Mouse (Mus musculus) forebrain, embryonic 11.5 days (tissue): ENCODE results near the gene Tet1. TPM values are rescaled to one million over a fixed set of nuclear protein-coding genes. Genes with fewer than 3 reads are reported as not detected.

ENCODE experiments used
- ATAC-seq: fragments of 200-750 bp; cut with Nextera tagmentation; replicated peaks from 2 replicates; pipeline ENCODE4 v1.8.0; 2017; ENCODE audit warnings: moderate TSS enrichment; ENCODE audit not compliant: low FRiP score
- DNase-seq: peaks from one replicate; pipeline ENCODE4 v3.0.0-alpha.2; 2017; ENCODE audit warnings: low spot score
- H3K27ac ChIP-seq: fragments of 300-500 bp; sonication (generic); 2 replicates; pipeline ENCODE4 v1.5.1; 2014; ENCODE audit warnings: low read depth, low read length
- H3K27me3 ChIP-seq: fragments of 300-500 bp; sonication (generic); 2 replicates; pipeline ENCODE4 v1.6.1; 2014; ENCODE audit warnings: mild to moderate bottlenecking, low read length, mixed read lengths; ENCODE audit not compliant: control insufficient read depth, insufficient read depth
- H3K36me3 ChIP-seq: fragments of 300-500 bp; sonication (generic); 2 replicates; pipeline ENCODE4 v1.6.1; 2014; ENCODE audit warnings: mild to moderate bottlenecking, low read length, moderate library complexity, mixed read lengths; ENCODE audit not compliant: control insufficient read depth, insufficient read depth
- H3K4me1 ChIP-seq: fragments of 300-500 bp; sonication (generic); replicated peaks from 2 replicates; pipeline ENCODE4 v1.6.1; 2014; ENCODE audit warnings: low read length, mixed read lengths; ENCODE audit not compliant: control insufficient read depth, insufficient read depth
- H3K4me2 ChIP-seq: fragments of 300-500 bp; sonication (generic); 2 replicates; pipeline ENCODE4 v1.6.1; 2014; ENCODE audit warnings: low read depth, mild to moderate bottlenecking, low read length, moderate library complexity, mixed read lengths; ENCODE audit not compliant: severe bottlenecking
- H3K4me3 ChIP-seq: fragments of 300-500 bp; sonication (generic); 2 replicates; pipeline ENCODE4 v1.5.1; 2014; ENCODE audit warnings: low read depth, low read length
- H3K9ac ChIP-seq: fragments of 300-500 bp; sonication (generic); 2 replicates; pipeline ENCODE4 v1.6.1; 2014; ENCODE audit warnings: low read length
- H3K9me3 ChIP-seq: fragments of 300-500 bp; sonication (generic); 2 replicates; pipeline ENCODE4 v1.6.1; 2016; ENCODE audit warnings: low read length, mixed read lengths; ENCODE audit not compliant: control insufficient read depth
- WGBS: fragments of 180-500 bp; shearing (Covaris S2); extraction: QIAGEN DNeasy Blood & Tissue Kit; methylation state at CpG from one replicate; pipeline ENCODE4 v1.1.7; 2014; 5-methylcytosine and 5-hydroxymethylcytosine counted together
- polyA plus RNA-seq: library from polyadenylated mRNA; unstranded; fragments of >200 nt; fragmentation: Nextera tagmentation; extraction: Ambion mirVana; gene quantifications from 2 replicates; pipeline ENCODE4 v1.2.1, GENCODE M21; 2014

The Tet1 gene
- polyA plus RNA-seq, 1 experiment from 2014 or later, result 39.7 TPM

- Histone ChIP-seq H3K4me3 (no peak overlapping the region), H3K4me1 (peaks cover 3% of the 10 kb centered on the region; the same call in 1 of the 2 replicates), H3K27me3 (no peaks in the 10 kb centered on the region), H3K36me3 (no peaks in the 10 kb centered on the region), H3K27ac (no peak overlapping the region), H3K4me2 (no peak overlapping the region), H3K9me3 (no peaks in the 10 kb centered on the region), H3K9ac (no peak overlapping the region)
- no peak for ATAC-seq
- 93% methylated on average over 3 of the region's 3 CpGs for WGBS
- DNase-seq, result no peak
Measured at GRCm38 (mm10) chr10:62918985-62919384, 10.2 kb upstream of the Tet1 start.

GRCm38 (mm10) chr10:62911120-62911519, 2.3 kb upstream of the Tet1 start:
- no peaks in the 10 kb centered on the region for H3K9me3 ChIP-seq
- no peak overlapping the region for H3K9ac ChIP-seq
- H3K4me1 ChIP-seq, result no peaks in the 10 kb centered on the region
- no peak overlapping the region for H3K4me2 ChIP-seq
- 85% methylated on average over 2 of the region's 2 CpGs for WGBS
- H3K27me3 ChIP-seq, result no peaks in the 10 kb centered on the region
- H3K36me3 ChIP-seq, result no peaks in the 10 kb centered on the region
- DNase-seq (no peak), ATAC-seq (no peak)
- no peak overlapping the region for H3K4me3 ChIP-seq
- H3K27ac ChIP-seq, result no peak overlapping the region

GRCm38 (mm10) chr10:62906336-62906735, 2.5 kb downstream of the Tet1 start:
- no peak for ATAC-seq
- no peaks in the 10 kb centered on the region for H3K27me3 ChIP-seq
- H3K4me1 ChIP-seq, result no peaks in the 10 kb centered on the region
- WGBS, result 88% methylated on average over 7 of the region's 7 CpGs
- H3K36me3 ChIP-seq, result no peaks in the 10 kb centered on the region
- H3K4me3 ChIP-seq, result no peak overlapping the region
- H3K9ac ChIP-seq, result no peak overlapping the region
- H3K4me2 ChIP-seq, result no peak overlapping the region
- H3K9me3 ChIP-seq, result no peaks in the 10 kb centered on the region
- no peak for DNase-seq
- H3K27ac ChIP-seq, result no peak overlapping the region

GRCm38 (mm10) chr10:62902829-62903228, 6.0 kb downstream of the Tet1 start:
- ATAC-seq (no peak), DNase-seq (no peak)
- Histone ChIP-seq H3K36me3 (no peaks in the 10 kb centered on the region), H3K9ac (no peak overlapping the region), H3K27me3 (no peaks in the 10 kb centered on the region), H3K4me2 (no peak overlapping the region), H3K27ac (no peak overlapping the region), H3K4me3 (no peak overlapping the region), H3K4me1 (no peaks in the 10 kb centered on the region), H3K9me3 (no peaks in the 10 kb centered on the region)
- WGBS, result 79% methylated on average over 1 of the region's 1 CpGs

GRCm38 (mm10) chr10:62901826-62902225, 7.0 kb downstream of the Tet1 start:
- H3K9me3 ChIP-seq, result no peaks in the 10 kb centered on the region
- H3K4me2 ChIP-seq, result no peak overlapping the region
- H3K4me1 ChIP-seq, result no peaks in the 10 kb centered on the region
- DNase-seq (no peak), ATAC-seq (no peak)
- no peaks in the 10 kb centered on the region for H3K36me3 ChIP-seq
- WGBS, result 53% methylated on average over 8 of the region's 8 CpGs
- H3K4me3 ChIP-seq, result no peak overlapping the region
- H3K27me3 ChIP-seq, result no peaks in the 10 kb centered on the region
- no peak overlapping the region for H3K9ac ChIP-seq
- H3K27ac ChIP-seq, result no peak overlapping the region

- ATAC-seq (no peak), DNase-seq (no peak)
- Histone ChIP-seq H3K9ac (no peak overlapping the region), H3K4me2 (no peak overlapping the region), H3K9me3 (no peaks in the 10 kb centered on the region), H3K4me3 (no peak overlapping the region), H3K27ac (no peak overlapping the region), H3K27me3 (no peaks in the 10 kb centered on the region), H3K36me3 (no peaks in the 10 kb centered on the region), H3K4me1 (no peaks in the 10 kb centered on the region)
- WGBS, result 98% methylated on average over 4 of the region's 4 CpGs
Measured at GRCm38 (mm10) chr10:62900144-62900543, 8.7 kb downstream of the Tet1 start.

- H3K27me3 ChIP-seq, result no peaks in the 10 kb centered on the region
- H3K4me2 ChIP-seq, result no peak overlapping the region
- ATAC-seq (no peak), DNase-seq (no peak)
- no peaks in the 10 kb centered on the region for H3K36me3 ChIP-seq
- H3K9ac ChIP-seq, result no peak overlapping the region
- no peaks in the 10 kb centered on the region for H3K4me1 ChIP-seq
- no peak overlapping the region for H3K27ac ChIP-seq
- no peak overlapping the region for H3K4me3 ChIP-seq
- 81% methylated on average over 2 of the region's 2 CpGs for WGBS
- no peaks in the 10 kb centered on the region for H3K9me3 ChIP-seq
Measured at GRCm38 (mm10) chr10:62898061-62898460, 10.7 kb downstream of the Tet1 start.

GRCm38 (mm10) chr10:62897437-62897836, 11.4 kb downstream of the Tet1 start:
- 94% methylated on average over 3 of the region's 3 CpGs for WGBS
- Histone ChIP-seq H3K36me3 (no peaks in the 10 kb centered on the region), H3K4me1 (no peaks in the 10 kb centered on the region), H3K9ac (no peak overlapping the region), H3K9me3 (no peaks in the 10 kb centered on the region), H3K27ac (no peak overlapping the region), H3K4me3 (no peak overlapping the region), H3K27me3 (no peaks in the 10 kb centered on the region), H3K4me2 (no peak overlapping the region)
- ATAC-seq (no peak), DNase-seq (no peak)

GRCm38 (mm10) chr10:62896774-62897173, 12.0 kb downstream of the Tet1 start:
- Histone ChIP-seq H3K9me3 (no peaks in the 10 kb centered on the region), H3K4me3 (no peak overlapping the region), H3K4me2 (no peak overlapping the region), H3K36me3 (no peaks in the 10 kb centered on the region), H3K4me1 (no peaks in the 10 kb centered on the region), H3K27ac (no peak overlapping the region), H3K27me3 (no peaks in the 10 kb centered on the region), H3K9ac (no peak overlapping the region)
- ATAC-seq (no peak), DNase-seq (no peak)
- WGBS, result 74% methylated on average over 4 of the region's 4 CpGs
